Mouse (Mus musculus) embryonic fibroblast, embryonic 13.5 days (primary cell): ENCODE results near the gene Ofd1.

ENCODE experiments used
- CTCF ChIP-seq: IDR thresholded peaks from 2 replicates; pipeline ENCODE4 v1.5.1; 2011; ENCODE audit warnings: mild to moderate bottlenecking, control low read depth, low read length, moderate library complexity, borderline replicate concordance; ENCODE audit not compliant: insufficient read depth
- POLR2A ChIP-seq: IDR thresholded peaks from 2 replicates; pipeline ENCODE4 v1.6.1; 2011; ENCODE audit warnings: low read depth, mild to moderate bottlenecking, control low read depth, low read length, moderate library complexity

GRCm38 (mm10) chrX:166477393-166477792, 36.9 kb upstream of the Ofd1 start:
- TF ChIP-seq POLR2A: no peak
- TF ChIP-seq CTCF: no peak
